Mouse (Mus musculus) liver, adult 2 months (tissue): Measurements from ENCODE around the gene Spsb2. TPM values are rescaled to one million over a fixed set of nuclear protein-coding genes. Genes with fewer than 3 reads are reported as not detected.
"Not testable (repeated sequence)": the region's sequence is repeated elsewhere in the genome, so short reads cannot be mapped to it uniquely, and the experiment has no call there.

Experiments
- DNase-seq: peaks from one replicate; pipeline ENCODE4 v3.0.0-alpha.2; 2011; ENCODE audit warnings: low read depth, low spot score; ENCODE audit errors: extremely low read depth
- H3K27ac ChIP-seq: fragments of 200-500 bp; replicated peaks from 2 replicates; pipeline ENCODE4 v1.5.1; 2012; ENCODE audit warnings: low read depth, mild to moderate bottlenecking, control low read depth, inconsistent platforms, low read length; ENCODE audit not compliant: insufficient read depth
- H3K27me3 ChIP-seq: fragments of 200-500 bp; 2 replicates; pipeline ENCODE4 v1.6.1; 2012; ENCODE audit warnings: mild to moderate bottlenecking, moderate library complexity, low read length, inconsistent platforms; ENCODE audit not compliant: control insufficient read depth, insufficient read depth
- H3K36me3 ChIP-seq: fragments of 200-500 bp; 2 replicates; pipeline ENCODE4 v1.6.1; 2012; ENCODE audit warnings: low read length, inconsistent platforms; ENCODE audit not compliant: control insufficient read depth, insufficient read depth
- H3K4me1 ChIP-seq: fragments of 200-500 bp; 2 replicates; pipeline ENCODE4 v1.6.1; 2011; ENCODE audit warnings: low read length; ENCODE audit not compliant: control insufficient read depth, insufficient read depth
- H3K4me3 ChIP-seq: fragments of 200-500 bp; 2 replicates; pipeline ENCODE4 v1.5.1; 2011; ENCODE audit warnings: low read depth, mild to moderate bottlenecking, control low read depth, low read length, moderate library complexity; ENCODE audit not compliant: insufficient read depth
- H3K79me2 ChIP-seq: fragments of 200-500 bp; 2 replicates; pipeline ENCODE4 v1.6.1; 2012; ENCODE audit warnings: inconsistent platforms, mild to moderate bottlenecking, low read length, moderate library complexity; ENCODE audit not compliant: control insufficient read depth, insufficient read depth
- H3K9ac ChIP-seq: fragments of 200-500 bp; 2 replicates; pipeline ENCODE4 v1.6.1; 2012; ENCODE audit warnings: low read depth, mild to moderate bottlenecking, control low read depth, inconsistent platforms, low read length
- CTCF ChIP-seq: fragments of 200-500 bp; IDR thresholded peaks from 2 replicates; pipeline ENCODE4 v1.5.1; 2011; ENCODE audit warnings: low read depth, low read length, control low read depth
- POLR2A ChIP-seq: fragments of 200-500 bp; IDR thresholded peaks from 2 replicates; pipeline ENCODE4 v1.6.1; 2011; ENCODE audit warnings: low read length, control low read depth; ENCODE audit not compliant: insufficient read depth; ENCODE audit errors: extremely low read depth
- WGBS: fragments of 180-500 bp; shearing (Covaris S2); methylation state at CpG from one replicate; pipeline ENCODE4 v1.1.7; 2018; 5-methylcytosine and 5-hydroxymethylcytosine counted together
- polyA plus RNA-seq: library from polyadenylated mRNA; depleted of rRNA; stranded (reverse); fragments of >200 nt; gene quantifications from 2 replicates; pipeline ENCODE4 v1.2.3, GENCODE M21; 2012
- total RNA-seq: library from RNA; depleted of rRNA; stranded (reverse); fragments of >200 nt; gene quantifications from 2 replicates; pipeline ENCODE4 v1.2.3, GENCODE M21; 2014

Spsb2 gene
- total and polyA plus RNA-seq, 2 experiments, result 9.9 to 20.1 TPM

DNA sequence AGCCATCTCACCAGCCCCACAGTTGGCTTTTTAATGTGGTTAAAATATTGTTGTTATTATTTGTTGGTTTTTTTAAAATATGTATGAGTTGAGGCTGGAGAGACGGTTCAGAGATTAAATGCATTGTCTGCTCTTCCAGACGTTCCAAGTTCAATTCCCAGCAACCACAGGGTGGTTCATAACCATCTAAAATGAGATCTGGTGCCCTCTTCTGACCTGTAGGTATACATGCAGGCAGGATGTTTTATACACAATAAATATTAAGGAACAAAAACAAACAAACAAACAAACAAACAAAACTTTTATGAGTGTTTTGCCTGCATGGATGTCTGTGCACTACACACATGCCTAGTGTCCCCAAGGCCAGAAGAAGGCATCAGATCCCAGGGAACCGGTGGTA is 5.4 kb upstream of the Spsb2 start:
- Histone ChIP-seq H3K36me3 (no peaks in the 10 kb centered on the region), H3K9ac (no peak overlapping the region), H3K79me2 (no peaks in the 10 kb centered on the region), H3K4me3 (no peak overlapping the region), H3K27me3 (no peaks in the 10 kb centered on the region), H3K27ac (no peak overlapping the region), H3K4me1 (peaks cover 8% of the 10 kb centered on the region)
- WGBS, result 88% methylated on average over 3 of the region's 3 CpGs
- DNase-seq, result no peak
- TF ChIP-seq CTCF (no peak), POLR2A (no peak)

DNA sequence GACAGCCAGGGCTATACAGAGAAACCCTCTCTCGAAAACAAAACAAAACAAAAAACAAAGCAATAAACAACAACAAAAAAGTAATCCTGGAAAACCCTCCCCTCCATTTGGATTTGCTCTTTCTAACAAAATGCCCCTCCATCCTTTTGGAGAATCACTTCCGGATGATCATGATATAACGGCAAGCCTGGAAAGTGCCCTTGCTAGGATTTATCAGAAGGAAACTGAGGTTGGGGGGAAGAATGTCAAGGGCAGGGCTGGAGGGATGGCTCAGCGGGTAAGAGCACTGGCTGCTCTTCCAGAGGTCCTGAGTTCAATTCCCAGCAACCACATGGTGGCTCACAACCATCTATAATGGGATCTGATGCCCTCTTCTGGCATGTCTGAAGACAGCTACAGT is 4.8 kb upstream of the Spsb2 start:
- DNase-seq, H3K36me3 ChIP-seq, H3K27ac ChIP-seq, H3K9ac ChIP-seq, H3K27me3 ChIP-seq, H3K79me2 ChIP-seq, H3K4me3 ChIP-seq: not testable (repeated sequence)
- peaks cover 11% of the 10 kb centered on the region for H3K4me1 ChIP-seq
- WGBS, result 98% methylated on average over 4 of the region's 4 CpGs

DNA sequence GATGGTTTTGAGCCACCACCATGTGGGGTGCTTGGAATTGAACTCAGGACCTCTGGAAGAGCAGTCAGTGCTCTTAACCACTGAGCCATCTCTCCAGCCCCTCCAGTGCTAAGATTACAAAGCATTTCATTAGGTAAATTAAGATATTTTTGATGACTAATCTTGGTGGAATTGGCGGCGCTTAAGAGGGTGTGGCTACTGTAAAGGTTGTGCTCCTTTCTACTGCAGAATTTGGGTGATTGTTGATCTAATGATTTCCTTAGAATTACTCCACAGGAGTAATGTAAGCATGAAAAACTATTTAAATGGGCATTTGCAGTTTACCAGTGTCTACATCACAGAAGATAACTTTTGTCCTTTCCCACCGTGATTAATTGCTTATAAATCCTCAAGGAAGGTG is 4.1 kb upstream of the Spsb2 start:
- Histone ChIP-seq H3K27ac (no peak overlapping the region), H3K27me3 (no peaks in the 10 kb centered on the region), H3K9ac (no peak overlapping the region), H3K4me3 (no peak overlapping the region), H3K4me1 (peaks cover 11% of the 10 kb centered on the region), H3K79me2 (no peaks in the 10 kb centered on the region), H3K36me3 (no peaks in the 10 kb centered on the region)
- TF ChIP-seq CTCF (no peak), POLR2A (no peak)
- WGBS, result 88% methylated on average over 3 of the region's 3 CpGs
- DNase-seq, result no peak

- DNase-seq, result peak; percentile 93
- Histone ChIP-seq H3K27me3 (no peaks in the 10 kb centered on the region), H3K4me3 (peak overlapping the region; percentile 60), H3K4me1 (peaks cover 17% of the 10 kb centered on the region), H3K27ac (peak overlapping the region; percentile 88), H3K9ac (peak overlapping the region; percentile 59), H3K79me2 (no peaks in the 10 kb centered on the region), H3K36me3 (no peaks in the 10 kb centered on the region)
- 4% methylated on average over 34 of the region's 34 CpGs for WGBS
- 0 out of 2 replicates have a peak, but pooled peaks have one; percentile 49 for TF ChIP-seq POLR2A
- TF ChIP-seq CTCF, result peak; percentile 38; the same call in 1 of the 2 replicates
Observed at GRCm38 (mm10) chr6:124805341-124806321, 2.8 kb upstream of the Spsb2 start.

GRCm38 (mm10) chr6:124806446-124807140 is 1.9 kb upstream of the Spsb2 start:
- Histone ChIP-seq H3K4me3 (no peak overlapping the region), H3K9ac (no peak overlapping the region), H3K27me3 (no peaks in the 10 kb centered on the region), H3K79me2 (no peaks in the 10 kb centered on the region), H3K27ac (peak overlapping the region; percentile 88), H3K36me3 (peaks cover 3% of the 10 kb centered on the region), H3K4me1 (peaks cover 18% of the 10 kb centered on the region)
- TF ChIP-seq CTCF, result no peak
- no peak for TF ChIP-seq POLR2A
- 79% methylated on average over 7 of the region's 7 CpGs for WGBS
- DNase-seq, result no peak

GRCm38 (mm10) chr6:124807366-124807765 is 1.1 kb upstream of the Spsb2 start:
- H3K27me3 ChIP-seq, result no peaks in the 10 kb centered on the region
- no peak overlapping the region for H3K4me3 ChIP-seq
- peaks cover 24% of the 10 kb centered on the region for H3K4me1 ChIP-seq
- H3K27ac ChIP-seq, result peak overlapping the region; percentile 83; the same call in 1 of the 2 replicates
- no peaks in the 10 kb centered on the region for H3K79me2 ChIP-seq
- no peak overlapping the region for H3K9ac ChIP-seq
- WGBS, result 80% methylated on average over 4 of the region's 4 CpGs
- H3K36me3 ChIP-seq, result peaks cover 8% of the 10 kb centered on the region
- DNase-seq, result no peak
- TF ChIP-seq CTCF (no peak), POLR2A (no peak)
